Mouse (Mus musculus): ENCODE measurements around the gene Rnf31. TPM values are rescaled to one million over a fixed set of nuclear protein-coding genes. Genes with fewer than 3 reads are reported as not detected.

Gene Rnf31
- total RNA-seq, 4 experiments from 2014 or later = 36.5 to 56.0 (median 45.5) TPM

DNA sequence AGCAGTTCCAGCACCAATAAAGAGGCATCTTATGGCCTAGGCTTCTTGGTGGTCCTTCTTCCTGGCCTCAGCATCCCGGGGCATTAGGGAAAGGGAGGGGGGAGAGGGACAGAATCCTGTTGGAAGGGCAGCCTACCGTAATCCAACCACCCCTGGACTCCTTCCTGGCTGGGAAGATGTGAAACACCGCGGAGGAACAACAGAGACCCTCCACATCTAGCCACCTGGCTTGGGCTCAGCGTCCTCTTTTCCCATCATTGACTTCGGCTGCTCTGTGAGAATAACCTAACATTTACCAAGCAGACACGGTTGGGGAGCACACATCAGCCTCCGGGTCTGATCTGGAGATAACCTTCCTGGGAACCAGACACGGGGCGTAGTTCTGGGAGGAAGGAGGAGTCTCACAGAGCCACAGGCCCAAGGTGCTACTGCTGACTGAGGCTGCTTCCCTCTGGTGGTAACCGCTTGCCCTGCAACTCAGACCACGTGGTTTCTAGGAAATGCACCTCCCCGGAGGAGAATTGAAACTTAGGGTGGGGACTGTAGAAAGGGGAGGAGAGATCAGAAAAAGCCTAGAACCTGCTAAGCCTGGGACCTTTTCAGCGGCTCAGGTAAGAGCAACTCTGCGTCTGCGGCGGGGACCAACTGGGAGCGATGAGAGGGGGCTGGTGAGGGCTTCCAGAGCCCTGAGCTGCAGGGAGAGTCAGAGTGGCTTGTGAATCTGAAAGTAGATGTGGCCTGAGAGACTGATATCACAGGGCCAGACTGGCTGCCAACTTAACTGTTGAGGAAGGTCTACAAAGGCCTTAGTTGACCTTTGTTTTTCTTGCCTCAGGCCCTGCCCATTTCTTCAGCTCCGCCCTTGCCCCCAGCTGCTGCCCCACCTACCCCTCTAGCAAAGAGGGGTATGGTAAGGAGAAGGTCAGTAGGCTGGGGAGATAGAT, 12.4 kb downstream of the Rnf31 start:
- peak; percentile 80 to 85 for DNase-seq (ENCODE audit: low spot score in 2 of 2)

GRCm38 (mm10) chr14:55604823-55605222, 13.3 kb downstream of the Rnf31 start:
- DNase-seq (ENCODE audit: low spot score in 2 of 2) = no peak

GRCm38 (mm10) chr14:55605743-55606459, 14.4 kb downstream of the Rnf31 start:
- DNase-seq (ENCODE audit: low spot score in 2 of 2) = no peak

DNA sequence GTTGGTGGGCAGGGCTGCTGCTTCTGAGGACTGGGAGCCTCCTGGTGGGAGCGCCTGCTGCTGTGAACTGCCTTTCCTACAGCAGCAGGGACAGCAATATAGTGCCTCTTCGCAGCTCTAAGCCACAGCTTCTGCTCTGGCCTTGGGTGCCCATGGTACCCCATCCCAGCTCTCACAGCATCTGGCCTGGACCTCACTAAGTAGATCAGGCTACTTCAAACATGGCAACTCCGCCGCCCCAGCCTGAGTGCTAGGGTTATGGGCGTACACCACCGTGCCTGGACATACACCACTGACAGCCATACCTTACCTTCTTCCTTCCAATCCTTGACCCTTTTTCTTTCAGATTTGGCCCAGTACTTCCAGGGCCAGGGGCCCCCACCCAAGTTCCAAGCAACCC, 16.8 kb downstream of the Rnf31 start:
- no peak for DNase-seq (ENCODE audit: low spot score in 2 of 2)

GRCm38 (mm10) chr14:55613346-55613745, 21.8 kb downstream of the Rnf31 start:
- DNase-seq (ENCODE audit: low spot score in 2 of 2) = no peak

DNA sequence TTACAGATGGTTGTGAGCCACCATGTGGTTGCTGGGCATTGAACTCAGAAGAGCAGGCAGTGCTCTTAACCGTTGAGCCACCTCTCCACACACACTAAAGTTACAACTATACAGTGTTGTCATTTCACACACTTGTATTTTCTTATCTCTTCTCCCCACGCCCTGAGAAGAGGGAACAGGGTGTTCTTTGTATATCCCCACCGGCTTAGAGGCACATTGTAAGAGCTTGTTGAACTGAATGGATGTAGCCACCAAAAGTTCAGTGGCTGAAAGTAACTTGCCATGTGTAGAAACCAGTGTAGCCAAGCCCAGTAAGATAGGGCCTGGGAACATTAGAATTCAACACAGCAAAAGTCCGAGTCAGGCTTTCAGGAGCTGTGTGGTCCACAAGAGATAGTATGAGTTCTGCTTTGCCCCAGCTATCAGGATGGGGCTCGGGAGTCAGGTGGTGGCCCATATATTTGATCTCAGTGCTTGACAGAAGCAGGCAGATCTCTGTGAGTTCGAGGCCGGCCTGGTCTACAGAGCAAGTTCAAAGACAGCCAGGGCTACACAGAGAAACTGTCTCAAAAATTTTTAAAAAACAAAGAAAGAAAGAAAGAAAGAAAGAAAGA, 23.2 kb downstream of the Rnf31 start:
- no peak for DNase-seq (ENCODE audit: low spot score in 2 of 2)

GRCm38 (mm10) chr14:55615876-55616275, 24.4 kb downstream of the Rnf31 start:
- DNase-seq (ENCODE audit: low spot score in 2 of 2) = no peak

GRCm38 (mm10) chr14:55616844-55617243, 25.3 kb downstream of the Rnf31 start:
- DNase-seq (ENCODE audit: low spot score in 2 of 2) = no peak

DNA sequence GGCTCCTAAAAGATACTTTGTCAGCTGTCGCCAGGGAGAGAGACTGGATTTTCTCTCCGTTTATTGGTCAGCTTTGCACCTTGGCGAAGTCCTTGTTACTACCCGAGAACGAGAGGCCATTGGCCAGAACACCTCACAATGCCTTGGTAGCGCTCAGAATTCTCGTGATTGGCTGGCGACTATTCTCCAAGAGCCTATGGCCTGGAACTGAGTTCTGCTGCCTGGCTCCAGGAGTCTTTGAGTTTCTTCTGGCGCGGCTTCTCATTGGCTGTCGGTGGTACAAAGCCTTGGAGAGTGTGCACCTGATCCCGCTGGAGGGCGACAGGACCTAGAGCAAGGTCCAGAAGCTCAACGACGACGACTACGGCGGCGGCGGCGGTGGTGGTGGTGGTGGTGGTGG, 26.3 kb downstream of the Rnf31 start, which contains the start of gene Rec8:
Rec8 (plus strand) TSS at position 216 of the 400 bp plus-strand sequence.
- DNase-seq (ENCODE audit: low spot score in 2 of 2) = no peak

GRCm38 (mm10) chr14:55618486-55619195, 27.1 kb downstream of the Rnf31 start:
- DNase-seq (ENCODE audit: low spot score in 2 of 2) = no peak

GRCm38 (mm10) chr14:55628077-55628827, 36.7 kb downstream of the Rnf31 start:
- DNase-seq (ENCODE audit: low spot score in 2 of 2) = no peak

GRCm38 (mm10) chr14:55629312-55629711, 37.8 kb downstream of the Rnf31 start:
- DNase-seq (ENCODE audit: low spot score in 2 of 2) = no peak

- DNase-seq (ENCODE audit: low spot score in 2 of 2) = peak in 1 of 2 experiments; percentile 28
Measured at GRCm38 (mm10) chr14:55634874-55635522, 43.5 kb downstream of the Rnf31 start.

- peak; percentile 87 to 88 for DNase-seq (ENCODE audit: low spot score in 2 of 2)
Measured at GRCm38 (mm10) chr14:55635523-55636007, 44.1 kb downstream of the Rnf31 start, which contains the start of gene Ipo4. Ipo4 (minus strand) TSS chr14:55635957.

- no peak for DNase-seq (ENCODE audit: low spot score in 2 of 2)
Measured at GRCm38 (mm10) chr14:55637795-55638194, 46.3 kb downstream of the Rnf31 start, which contains the start of gene Gm49378. Gm49378 (minus strand) TSS chr14:55637895.

DNA sequence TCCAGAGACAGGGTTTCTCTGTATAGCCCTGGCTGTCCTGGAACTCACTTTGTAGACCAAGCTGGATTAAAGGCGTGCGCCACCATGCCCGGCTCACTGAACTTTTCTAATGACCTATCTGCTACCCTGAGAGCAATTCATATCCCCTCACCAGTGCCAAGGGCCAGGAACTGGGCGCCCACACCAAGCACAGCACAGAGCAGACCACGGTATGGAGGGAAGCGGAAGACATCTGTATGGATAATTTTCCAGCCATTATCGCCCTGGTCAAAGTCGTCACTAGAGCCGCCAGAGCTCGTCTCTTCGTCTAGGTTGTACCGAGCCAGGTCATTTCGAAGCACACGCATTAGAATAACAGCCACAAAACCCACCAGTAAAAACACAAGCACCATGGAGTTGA, 49.3 kb downstream of the Rnf31 start:
- DNase-seq (ENCODE audit: low spot score in 2 of 2) = no peak

DNA sequence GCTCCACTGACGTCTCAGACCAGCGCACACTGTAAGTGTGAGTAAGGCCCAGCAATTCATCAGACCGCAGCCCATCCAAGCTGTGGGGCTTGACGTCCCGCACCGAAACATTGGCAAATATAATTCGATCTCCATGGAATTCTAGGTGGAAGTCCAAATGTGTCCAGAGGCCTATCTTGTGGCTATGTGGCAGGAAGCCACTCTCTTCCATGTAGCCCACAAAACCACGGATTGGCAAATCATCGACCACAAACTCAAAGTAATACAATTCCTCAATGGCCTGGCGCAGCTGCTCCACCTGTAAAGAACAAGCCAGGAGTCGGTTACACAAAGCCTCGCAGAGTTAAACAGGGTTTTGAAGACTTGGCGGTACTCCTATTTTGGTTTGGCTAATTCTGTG, 49.8 kb downstream of the Rnf31 start:
- DNase-seq (ENCODE audit: low spot score in 2 of 2) = no peak

- DNase-seq (ENCODE audit: low spot score in 2 of 2) = no peak
Measured at GRCm38 (mm10) chr14:55642679-55643059, 51.2 kb downstream of the Rnf31 start.

- DNase-seq (ENCODE audit: low spot score in 2 of 2) = peak; percentile 81 to 87
Measured at GRCm38 (mm10) chr14:55643060-55643907, 51.8 kb downstream of the Rnf31 start, which contains the start of gene Tm9sf1. Tm9sf1 (minus strand) TSS chr14:55643806.

All from layer of hippocampus, adult 8-10 months (tissue).